Mouse (Mus musculus): Measurements from ENCODE around the gene Ano1.
A peak's percentile ranks its signal among the peaks of the same experiment; 100 is the strongest.

The Ano1 gene

DNA sequence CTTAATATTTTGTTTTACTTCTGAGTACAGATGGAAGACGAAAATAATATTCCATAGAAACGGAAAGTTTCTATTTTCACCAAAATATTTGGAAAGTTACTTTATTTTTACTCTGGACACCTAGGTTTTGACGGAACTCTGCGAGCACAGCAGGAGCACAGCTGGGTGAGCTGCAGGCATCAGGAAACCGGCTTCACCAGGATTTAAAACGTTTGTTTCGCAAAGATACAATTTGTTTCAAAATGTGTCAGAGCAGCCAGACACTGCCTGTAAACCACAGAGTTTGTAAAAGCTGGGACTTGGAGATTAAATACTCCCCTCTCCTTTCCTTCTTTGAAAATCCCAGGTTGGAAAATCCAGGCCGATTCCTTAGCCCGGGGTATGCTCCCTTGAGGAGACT lies 53.9 kb downstream of the Ano1 start:
- no peak for DNase-seq (ENCODE audit: low read depth, low spot score)

DNA sequence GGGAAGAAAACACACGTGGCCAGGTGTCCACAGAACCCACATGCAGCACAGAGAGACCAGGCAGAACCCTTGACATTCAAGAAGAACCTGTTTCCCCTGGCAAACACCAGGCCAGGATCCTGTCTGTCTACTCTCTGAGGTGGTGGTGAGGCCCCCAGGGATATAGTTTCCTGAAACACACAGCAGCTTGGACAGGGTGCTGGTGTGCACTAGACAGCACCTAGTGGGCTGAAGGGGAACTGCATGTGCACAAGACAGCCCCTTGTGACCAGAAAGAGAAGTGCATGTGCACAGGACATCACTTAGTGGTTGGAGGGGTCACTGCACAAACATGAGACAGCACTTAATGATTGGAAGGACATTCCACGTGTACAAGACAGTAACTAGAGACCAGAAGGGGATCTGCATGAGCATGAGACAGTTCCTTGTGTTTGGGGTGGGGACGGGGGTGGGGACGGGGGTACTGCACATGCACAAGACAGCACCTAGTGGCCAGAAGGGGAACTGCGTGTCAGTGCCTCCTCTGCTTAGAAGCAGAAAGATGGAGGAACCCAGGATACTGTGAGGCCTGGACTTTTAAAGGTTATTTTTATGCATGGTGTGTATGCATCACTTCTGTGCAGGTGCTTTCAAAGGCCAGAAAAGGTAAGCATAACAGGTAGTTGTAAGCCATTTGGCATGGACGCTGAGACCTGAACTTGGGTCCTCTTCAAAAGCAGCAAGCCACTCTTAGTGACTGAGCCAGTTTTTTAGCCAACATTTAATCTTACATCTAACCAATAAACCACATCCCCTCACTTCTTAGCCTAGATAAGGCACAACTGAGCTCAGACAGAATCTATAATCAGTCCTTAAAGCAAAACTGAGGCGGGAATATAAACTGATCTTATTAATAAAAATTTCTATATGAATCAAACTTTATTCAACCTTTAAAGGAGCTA lies 54.7 kb downstream of the Ano1 start:
- peak; percentile 79 for DNase-seq (ENCODE audit: low read depth, low spot score)

DNA sequence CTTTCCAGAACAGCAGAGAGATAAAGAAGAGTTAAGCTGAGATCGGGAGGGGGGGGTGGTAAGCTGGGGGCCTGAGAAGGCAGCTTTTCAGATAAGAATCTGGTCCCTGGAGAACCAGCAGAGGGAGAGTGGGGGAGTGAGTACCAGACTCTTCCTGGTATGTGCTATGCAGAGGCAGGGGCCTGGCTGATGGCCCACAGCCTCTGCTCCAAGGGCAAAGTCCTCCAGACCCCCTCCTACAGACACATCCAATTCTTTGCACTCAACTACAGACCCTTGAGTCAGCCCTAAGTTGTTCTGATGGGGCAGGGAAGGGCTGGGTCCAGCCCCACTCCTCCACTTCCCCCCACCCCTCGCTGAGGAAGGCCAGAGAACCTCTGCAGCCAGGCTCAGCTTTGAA lies 61.9 kb downstream of the Ano1 start:
- no peak for DNase-seq (ENCODE audit: low read depth, low spot score)

DNA sequence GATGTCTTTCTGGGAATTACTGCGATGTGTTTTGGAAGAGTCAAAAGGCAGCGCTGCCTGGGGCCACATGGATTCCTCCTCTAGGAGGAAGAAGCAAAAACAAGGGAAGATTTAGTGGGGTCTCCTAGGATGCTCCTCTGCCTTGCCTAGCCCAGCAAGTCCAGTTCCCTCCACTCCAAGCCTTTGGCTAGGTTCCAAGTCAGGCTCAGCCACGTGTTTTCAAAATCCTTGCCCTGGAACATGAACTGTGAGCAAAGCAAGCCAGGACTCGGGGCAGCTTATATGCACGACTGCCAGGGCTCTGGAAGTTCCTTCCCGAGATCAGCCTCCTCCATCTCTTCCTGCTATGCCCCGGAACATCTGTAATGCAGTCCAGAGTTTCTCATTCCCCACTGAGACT lies 62.6 kb downstream of the Ano1 start:
- no peak for DNase-seq (ENCODE audit: low read depth, low spot score)

DNA sequence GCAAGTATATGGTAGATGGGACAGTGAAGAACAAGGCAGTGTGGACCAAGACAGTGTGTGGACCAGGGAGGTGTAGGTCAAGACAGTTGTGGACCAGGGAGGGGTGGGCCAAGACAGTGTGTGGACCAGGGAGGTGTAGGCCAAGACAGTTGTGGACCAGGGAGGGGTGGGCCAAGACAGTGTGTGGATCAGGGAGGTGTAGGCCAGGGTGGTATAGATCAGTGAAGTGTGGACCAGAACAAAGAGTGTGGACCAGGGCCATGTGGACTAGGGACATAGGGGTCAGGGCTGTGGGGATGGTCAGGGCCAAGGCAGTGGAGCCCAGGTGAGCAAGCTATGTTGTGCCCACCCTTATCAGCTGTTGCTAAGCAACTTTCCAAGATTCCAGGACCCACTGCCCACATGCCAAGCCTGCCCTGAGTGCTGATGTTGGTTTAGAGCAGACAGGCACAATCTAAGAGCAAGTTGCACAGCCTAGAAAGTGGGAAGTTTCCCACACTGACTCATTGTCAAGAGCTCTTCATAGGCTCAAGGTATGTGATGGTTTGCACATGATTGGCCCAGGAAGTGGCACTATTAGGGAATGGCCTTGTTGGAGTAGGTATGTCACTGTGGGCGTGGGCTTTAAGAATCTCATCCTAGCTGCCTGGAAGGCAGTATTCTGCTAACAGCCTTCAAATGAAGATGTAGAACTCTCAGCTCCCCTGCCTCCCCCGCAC lies 64.0 kb downstream of the Ano1 start:
- no peak for DNase-seq (ENCODE audit: low read depth, low spot score)

DNA sequence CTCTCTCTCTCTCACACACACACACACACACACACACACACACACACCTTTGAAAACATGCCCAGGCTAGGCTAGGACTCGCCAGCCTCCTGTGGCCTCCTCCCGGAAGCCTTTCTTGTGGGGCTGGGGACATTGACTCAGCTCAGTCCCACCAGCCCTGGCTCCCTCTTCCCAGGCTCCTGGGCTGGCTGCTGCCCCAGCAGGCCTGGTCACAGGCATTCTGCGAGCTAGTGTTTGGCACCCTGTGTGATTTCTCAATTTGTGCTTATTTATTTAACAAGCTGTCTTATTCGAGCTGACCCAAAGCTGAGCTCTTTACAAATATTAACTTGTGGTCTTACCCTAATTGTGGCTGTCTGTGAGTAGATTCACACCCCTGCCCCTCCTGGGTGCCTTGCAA lies 66.8 kb downstream of the Ano1 start:
- no peak for DNase-seq (ENCODE audit: low read depth, low spot score)

DNA sequence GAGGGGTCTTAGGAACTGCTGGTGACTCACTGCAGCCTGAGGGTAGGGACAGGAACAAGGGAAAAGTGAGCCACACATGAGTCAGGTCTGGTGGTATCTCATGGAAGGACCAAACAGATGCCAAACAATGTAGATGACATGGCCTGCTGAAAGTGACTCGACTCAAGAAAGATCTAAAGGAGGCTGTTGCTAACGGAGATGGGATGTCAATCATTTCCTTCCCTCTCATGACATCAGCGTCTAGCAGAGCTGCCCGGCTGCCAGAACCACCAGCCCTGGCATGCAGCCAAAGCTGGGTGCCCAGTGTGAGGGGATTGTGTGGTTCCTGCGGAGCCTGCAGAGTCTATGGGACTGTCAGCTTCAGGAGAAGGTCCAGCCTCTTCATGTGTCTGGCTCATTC lies 67.3 kb downstream of the Ano1 start:
- no peak for DNase-seq (ENCODE audit: low read depth, low spot score)

DNA sequence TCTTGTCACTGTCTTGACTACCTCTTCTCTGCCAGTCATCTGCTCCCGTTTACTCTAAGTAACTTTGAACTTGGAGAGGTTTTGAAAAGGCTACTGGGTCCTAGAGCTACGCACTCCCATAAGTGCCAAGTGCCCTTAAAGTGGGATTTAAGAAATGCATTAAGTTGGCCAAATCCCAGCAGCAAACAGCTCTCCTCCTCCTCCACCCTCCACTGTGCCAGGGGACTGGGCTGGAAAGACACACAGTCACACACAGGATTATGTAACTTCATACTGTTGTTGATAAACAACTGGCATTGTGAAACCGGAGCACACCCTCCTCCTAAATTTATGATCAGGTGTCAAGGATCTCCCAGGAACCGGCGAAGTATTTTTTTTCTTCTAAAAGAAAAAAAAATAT lies 71.7 kb downstream of the Ano1 start:
- DNase-seq (ENCODE audit: low read depth, low spot score) = no peak

DNA sequence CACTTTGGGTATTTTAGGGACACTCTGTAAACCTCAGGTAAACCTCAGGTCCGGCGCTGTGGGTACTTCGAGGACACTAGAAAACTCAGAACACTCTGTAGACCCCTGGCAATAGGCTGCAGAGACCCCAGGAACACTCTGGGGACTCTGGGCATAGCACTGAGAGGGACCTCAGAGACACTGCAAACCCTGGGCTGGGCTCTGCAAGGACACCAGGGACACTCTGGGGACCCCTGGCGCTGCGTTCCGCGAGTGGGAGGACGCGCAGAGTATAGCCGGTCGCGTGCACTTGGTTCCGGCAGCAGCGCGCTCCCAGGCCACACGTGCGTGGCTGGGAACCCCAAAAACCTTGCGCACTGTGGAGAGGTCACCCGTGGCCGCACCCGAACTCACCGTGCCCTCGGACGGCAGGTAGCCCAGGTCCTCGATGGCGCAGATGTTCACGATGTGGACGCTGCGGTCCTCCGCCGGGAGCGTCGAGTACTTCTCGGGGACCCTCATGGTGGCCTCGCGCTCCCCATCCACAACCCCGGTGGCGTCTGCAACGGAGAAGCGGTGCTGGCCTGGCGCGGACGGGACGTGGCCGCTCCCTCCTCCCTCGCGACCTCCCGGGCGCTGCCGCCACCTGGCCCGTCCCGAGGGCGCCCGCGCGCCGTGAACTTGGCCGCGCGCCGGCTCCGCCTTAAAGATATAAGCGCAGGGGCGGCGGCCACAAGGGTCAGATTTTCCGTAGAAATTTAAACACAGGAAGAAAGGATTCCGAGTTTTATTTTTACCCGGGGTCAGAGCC lies 73.3 kb downstream of the Ano1 start:
- no peak for DNase-seq (ENCODE audit: low read depth, low spot score)

DNA sequence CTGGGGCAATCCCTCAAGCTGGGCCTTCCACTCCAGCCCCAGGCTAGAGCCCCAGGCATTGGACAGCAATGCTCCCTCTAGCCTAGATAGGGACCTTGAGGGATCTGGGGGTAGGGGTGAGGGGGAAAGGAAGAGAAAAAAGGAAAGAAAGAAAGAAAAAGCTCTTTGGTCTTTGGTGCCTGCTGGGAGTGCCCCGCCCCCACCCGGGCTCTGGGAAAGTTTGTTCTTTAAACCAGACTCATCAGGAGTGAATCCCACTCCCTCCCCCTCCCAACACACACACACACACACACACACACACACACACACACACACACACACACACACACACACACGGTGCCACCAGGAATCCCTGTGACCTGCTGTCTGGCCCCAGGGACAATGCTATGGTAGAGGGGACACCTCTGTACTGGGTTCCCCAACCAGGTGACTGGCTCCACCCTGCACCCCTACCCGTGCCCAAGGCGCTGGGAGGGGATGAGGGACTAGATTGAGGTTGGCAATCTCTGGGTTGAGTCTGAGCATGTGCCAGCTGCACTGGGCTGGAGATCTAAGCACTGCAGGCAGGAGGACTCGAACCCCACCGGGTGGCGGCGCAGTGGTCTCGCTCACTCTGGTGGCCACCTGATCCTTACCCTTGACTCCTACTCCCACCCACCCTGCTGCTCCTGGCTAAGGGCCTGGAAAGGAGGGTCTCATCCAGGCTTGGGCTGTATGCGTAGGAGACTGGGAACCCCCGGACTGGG lies 74.3 kb downstream of the Ano1 start:
- no peak for DNase-seq (ENCODE audit: low read depth, low spot score)

DNA sequence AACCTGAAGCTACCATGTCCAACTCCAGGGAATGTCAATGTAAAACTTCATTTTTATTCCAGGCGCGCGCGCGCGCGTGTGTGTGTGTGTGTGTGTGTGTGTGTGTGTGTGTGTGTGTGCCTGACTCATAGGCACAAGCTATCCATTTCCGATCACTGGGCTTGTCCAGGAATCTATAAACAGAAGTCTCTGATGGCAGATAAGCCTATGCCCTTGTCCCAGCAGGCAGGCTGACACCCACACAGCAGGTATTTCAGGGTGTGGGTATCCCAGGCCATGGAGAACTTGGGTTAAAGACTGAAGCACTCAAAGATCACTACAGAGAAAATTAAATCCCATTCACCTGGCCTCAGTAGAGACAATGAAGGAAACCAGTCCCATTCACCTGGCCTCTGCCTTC lies 76.1 kb downstream of the Ano1 start:
- no peak for DNase-seq (ENCODE audit: low read depth, low spot score)

DNA sequence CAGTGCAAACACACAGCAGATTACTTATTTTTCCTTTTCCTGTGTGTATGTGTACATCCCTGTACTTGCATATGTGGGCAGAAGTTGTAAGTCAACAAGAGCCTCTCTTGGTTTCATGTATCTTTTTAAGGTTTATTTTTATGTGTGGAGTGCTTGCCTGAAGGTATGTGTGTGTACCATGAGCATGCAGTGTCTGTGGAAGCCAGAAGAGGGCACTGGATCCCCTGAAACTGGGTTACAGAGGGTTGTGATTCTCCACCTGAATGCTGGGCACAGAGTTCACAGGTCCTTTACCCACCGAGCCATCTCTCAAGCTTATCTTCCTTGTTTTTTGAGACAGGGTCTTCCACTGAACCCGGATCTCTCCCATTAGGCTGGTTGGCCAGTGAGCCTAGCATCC lies 81.9 kb downstream of the Ano1 start:
- DNase-seq (ENCODE audit: low read depth, low spot score) = peak; percentile 13

DNA sequence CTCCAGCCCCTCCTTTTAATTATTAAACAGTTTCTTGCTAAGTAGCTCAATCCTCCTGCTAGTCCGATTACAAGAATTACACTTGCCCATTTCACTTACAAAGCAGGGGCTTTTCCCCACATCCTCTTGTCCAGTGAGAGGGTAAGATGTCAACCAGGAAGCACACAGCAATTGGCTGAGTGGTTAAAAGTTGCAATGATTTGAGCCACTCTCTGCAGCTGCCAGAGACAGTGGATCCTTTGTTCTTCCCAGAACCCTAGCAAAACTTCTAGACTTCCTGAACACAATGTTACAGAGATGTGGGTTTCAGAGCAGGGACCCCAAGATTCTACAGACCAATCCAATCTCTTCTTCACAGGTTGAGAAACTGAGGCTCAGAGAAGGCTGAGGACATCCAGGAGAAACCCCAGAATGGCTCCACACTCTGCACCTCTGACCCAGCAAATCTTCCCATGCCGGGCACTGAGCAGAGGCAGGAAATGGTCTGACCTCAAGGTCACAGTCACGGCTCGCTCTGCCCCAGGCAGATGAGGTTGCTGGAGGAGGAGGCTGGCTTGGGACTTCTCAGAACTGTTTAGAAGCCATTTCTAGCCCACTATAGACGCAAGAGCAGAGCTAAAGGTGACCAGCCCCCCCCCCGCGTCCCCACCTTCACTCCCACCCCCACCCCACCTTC lies 83.0 kb downstream of the Ano1 start:
- no peak for DNase-seq (ENCODE audit: low read depth, low spot score)

DNA sequence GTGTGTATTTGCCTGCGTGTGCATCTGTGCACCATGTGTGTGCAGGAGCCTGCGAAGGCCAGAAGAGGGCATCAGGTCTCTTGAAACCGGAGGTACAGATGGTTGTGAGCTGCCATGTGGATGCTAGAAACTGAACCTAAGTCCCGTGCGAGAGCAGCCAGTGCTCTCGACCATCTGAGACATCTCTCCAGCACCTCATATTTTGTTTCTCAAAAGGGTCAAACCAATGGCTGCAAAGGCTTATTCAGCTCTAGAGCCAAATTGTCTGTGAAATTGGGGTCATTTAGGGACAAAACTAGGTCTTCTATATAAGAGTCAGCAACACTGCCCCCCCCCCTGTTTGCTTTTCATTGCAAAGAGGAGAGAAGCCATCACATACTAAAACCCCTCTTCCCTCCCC lies 84.7 kb downstream of the Ano1 start:
- no peak for DNase-seq (ENCODE audit: low read depth, low spot score)

DNA sequence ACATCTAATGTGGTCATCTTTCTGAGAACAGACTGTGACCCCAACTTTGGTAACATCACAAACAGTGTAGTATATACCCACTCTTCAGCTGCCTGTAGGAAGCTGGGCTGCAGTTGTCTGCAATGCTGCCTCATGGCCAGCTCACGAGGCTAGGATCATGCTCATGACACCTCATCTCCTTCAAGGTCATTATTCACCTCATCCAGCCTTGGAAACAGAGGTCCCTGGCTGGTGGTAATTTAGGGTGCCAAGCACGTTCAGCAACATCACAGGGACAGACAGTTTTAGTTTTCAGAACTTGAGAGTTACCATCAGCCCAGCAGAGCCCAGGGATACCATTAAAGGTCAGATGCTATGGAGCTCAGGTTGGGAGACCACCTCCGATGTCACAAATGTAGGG lies 86.2 kb downstream of the Ano1 start:
- DNase-seq (ENCODE audit: low read depth, low spot score) = no peak

DNA sequence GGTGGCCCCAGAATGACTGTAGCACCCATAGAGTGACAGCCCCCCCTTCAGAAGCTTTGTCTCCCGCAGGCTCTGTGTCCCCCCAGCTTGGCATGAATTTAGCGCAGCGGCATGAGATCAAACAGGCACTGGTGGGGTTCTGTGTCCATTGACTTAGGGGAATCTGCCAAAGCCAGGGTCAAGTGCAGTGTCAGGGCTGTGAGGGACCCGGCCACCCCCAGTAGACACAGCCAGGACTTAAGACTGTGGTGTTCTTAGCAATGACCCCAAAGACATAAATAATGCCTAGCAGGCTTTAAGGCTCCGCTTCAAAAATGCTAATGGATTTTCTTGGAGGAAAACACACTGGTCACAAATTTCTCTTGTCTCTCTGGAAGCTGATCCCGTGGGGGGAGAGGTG lies 88.2 kb downstream of the Ano1 start:
- no peak for DNase-seq (ENCODE audit: low read depth, low spot score)

DNA sequence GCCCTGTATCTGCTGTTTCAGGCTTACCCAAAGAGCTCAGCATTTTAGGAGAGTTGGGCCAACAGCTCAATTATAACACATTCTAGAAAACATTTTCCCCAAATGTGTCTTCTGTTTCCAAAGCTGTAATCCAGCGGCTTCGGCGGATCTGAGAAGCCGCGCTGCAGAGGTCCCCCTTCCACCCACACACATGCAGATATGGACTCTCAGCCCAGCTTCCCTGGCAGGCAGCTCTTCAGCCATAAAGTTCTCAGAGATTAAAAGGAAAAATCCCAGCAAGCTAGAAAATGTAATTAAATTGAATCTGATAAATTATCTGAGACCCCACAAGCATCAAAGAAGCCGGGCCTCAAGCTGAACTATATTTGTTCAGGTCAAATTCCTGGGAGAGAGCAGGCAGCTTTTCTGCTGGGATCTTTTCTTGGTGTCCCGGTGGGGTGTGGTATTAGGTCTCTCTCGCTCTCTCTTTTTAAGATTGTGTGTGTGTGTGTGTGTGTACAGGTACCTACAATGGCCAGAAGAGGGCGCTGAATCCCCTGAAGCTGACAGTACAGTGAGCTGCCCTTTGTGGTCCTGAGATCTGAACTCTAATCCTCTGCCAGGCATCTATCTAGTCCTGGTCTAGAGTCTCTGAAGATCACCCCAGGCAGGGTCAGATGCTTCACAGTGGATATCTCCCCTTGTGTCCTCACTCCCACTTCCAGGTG lies 95.4 kb downstream of the Ano1 start:
- DNase-seq (ENCODE audit: low read depth, low spot score) = no peak

DNA sequence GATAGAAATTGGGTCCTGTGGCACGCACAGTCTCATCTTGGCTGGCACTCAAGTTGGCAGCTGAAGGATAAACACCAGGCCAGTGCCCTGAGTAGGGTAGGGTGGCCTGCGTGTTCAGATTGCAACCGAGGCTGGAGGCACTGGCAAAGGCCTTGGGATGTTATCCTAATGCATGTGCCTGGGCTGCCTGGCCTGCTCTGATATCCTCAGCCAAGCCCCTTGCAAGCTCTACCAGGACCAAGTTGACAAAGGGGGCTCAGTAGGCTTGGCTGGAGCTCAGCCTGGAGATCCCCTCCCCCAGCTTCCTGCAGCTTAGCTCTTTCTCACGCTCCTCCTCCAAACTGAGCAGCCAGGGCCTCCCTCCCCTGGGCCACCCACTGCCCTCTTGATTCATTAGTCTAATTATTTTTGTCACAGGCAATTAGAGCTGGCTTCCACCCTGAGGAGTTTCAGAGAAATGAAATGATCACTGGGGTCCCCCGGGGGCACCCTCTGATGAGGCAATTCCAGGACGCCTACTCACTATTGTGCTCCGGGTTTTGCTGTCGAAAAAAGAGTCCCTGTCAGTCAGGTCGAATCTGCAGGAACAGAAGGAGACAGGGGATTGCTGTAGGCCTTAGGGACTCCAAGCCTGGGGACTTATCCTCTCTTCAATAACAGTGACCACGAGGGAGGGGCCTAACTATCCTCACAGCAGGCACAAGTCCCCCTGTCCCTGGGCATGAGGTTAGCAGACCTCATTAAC lies 97.9 kb downstream of the Ano1 start:
- no peak for DNase-seq (ENCODE audit: low read depth, low spot score)

DNA sequence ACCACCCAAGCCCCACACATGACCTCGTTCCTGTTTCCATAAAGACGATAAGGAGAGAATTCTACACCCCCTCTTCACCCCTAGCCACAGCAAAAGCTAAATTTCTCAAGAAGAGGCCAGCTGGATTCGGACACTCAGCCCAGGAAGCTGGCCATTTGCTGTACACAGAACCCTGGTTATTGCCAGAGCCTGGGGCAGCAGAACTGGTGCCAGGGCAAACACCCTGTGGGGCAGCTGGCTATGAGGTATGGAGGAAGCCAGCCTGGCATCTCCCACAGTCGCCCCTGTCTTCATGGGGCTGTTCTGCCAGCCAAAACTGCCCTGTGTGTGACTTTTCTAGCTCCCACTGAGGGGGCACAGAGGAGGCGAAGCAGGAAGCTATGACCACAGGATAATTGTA lies 104.2 kb downstream of the Ano1 start:
- no peak for DNase-seq (ENCODE audit: low read depth, low spot score)

DNA sequence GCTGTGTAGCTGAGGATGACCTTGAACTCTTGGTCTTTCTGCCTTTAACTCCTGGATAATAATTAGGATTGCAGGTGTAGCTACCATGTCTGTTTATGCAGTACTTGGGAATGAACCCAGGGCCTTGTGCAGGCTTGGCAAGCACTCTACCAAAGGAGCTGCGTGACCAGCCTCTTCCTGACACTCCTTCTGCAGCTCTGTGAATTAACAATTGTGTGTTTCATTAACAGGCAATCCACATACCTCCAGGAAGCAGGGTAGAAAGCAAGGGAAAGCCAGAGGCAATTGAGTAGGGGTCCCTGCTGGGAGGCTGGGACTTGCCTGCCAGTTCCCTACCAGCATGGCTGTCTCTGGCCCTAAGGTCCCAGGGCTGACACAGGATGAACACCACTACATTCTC lies 111.0 kb downstream of the Ano1 start:
- DNase-seq (ENCODE audit: low read depth, low spot score) = no peak

Data from ES-CJ7 (cell line).